Mouse (Mus musculus) midbrain, embryonic 11.5 days (tissue): Measurements from ENCODE around the gene Trim30c. TPM values are rescaled to one million over a fixed set of nuclear protein-coding genes. Genes with fewer than 3 reads are reported as not detected.

Experiments
- ATAC-seq: fragments of 200-750 bp; cut with Nextera tagmentation; 2 replicates; pipeline ENCODE4 v1.8.0; 2017; ENCODE audit warnings: moderate TSS enrichment, moderate library complexity; ENCODE audit not compliant: low FRiP score
- DNase-seq: peaks from one replicate; pipeline ENCODE4 v3.0.0; 2015; ENCODE audit warnings: low spot score; ENCODE audit errors: missing footprints
- H3K27ac ChIP-seq: fragments of 300-500 bp; sonication (generic); 2 replicates; pipeline ENCODE4 v1.5.1; 2014; ENCODE audit warnings: low read depth, low read length
- H3K27me3 ChIP-seq: fragments of 300-500 bp; sonication (generic); 2 replicates; pipeline ENCODE4 v1.6.1; 2014; ENCODE audit warnings: mild to moderate bottlenecking, low read length, moderate library complexity, mixed read lengths; ENCODE audit not compliant: control insufficient read depth, insufficient read depth
- H3K36me3 ChIP-seq: fragments of 300-500 bp; sonication (generic); 2 replicates; pipeline ENCODE4 v1.6.1; 2014; ENCODE audit warnings: mild to moderate bottlenecking, low read length, moderate library complexity, mixed read lengths; ENCODE audit not compliant: control insufficient read depth, insufficient read depth
- H3K4me1 ChIP-seq: fragments of 300-500 bp; sonication (generic); 2 replicates; pipeline ENCODE4 v1.6.1; 2014; ENCODE audit warnings: low read length; ENCODE audit not compliant: control insufficient read depth, insufficient read depth
- H3K4me2 ChIP-seq: fragments of 300-500 bp; sonication (generic); 2 replicates; pipeline ENCODE4 v1.6.1; 2014; ENCODE audit warnings: mild to moderate bottlenecking, moderate library complexity
- H3K4me3 ChIP-seq: fragments of 300-500 bp; sonication (generic); 2 replicates; pipeline ENCODE4 v1.5.1; 2014; ENCODE audit warnings: low read depth, low read length
- H3K9ac ChIP-seq: fragments of 300-500 bp; sonication (generic); 2 replicates; pipeline ENCODE4 v1.6.1; 2014; ENCODE audit warnings: low read length
- H3K9me3 ChIP-seq: fragments of 300-500 bp; sonication (generic); 2 replicates; pipeline ENCODE4 v1.6.1; 2016; ENCODE audit warnings: low read length; ENCODE audit not compliant: control insufficient read depth
- WGBS: fragments of 180-500 bp; shearing (Covaris S2); extraction: QIAGEN DNeasy Blood & Tissue Kit; methylation state at CpG from one replicate; pipeline ENCODE4 v1.1.7; 2014; 5-methylcytosine and 5-hydroxymethylcytosine counted together
- polyA plus RNA-seq: library from polyadenylated mRNA; unstranded; fragments of >200 nt; fragmentation: Nextera tagmentation; extraction: Ambion mirVana; gene quantifications from 2 replicates; pipeline ENCODE4 v1.2.1, GENCODE M21; 2014

The Trim30c gene
- polyA plus RNA-seq = 0.10 TPM in 1 of 2 replicates, not detected in the other

GRCm38 (mm10) chr7:104400698-104401097 lies at the start of gene Trim30c:
Gene Trim30c (minus strand): TSS chr7:104400837.
- no peaks in the 10 kb centered on the region for H3K9me3 ChIP-seq
- no peaks in the 10 kb centered on the region for H3K36me3 ChIP-seq
- no peak within 1 kb of the TSS for H3K27ac ChIP-seq
- no peaks in the 10 kb centered on the region for H3K4me1 ChIP-seq
- ATAC-seq (no peak), DNase-seq (no peak)
- no peak within 1 kb of the TSS for H3K9ac ChIP-seq
- WGBS = 79% methylated on average over 1 of the region's 1 CpGs
- H3K4me2 ChIP-seq = no peak within 1 kb of the TSS
- H3K27me3 ChIP-seq = no peaks in the 10 kb centered on the region
- H3K4me3 ChIP-seq = no peak within 1 kb of the TSS

GRCm38 (mm10) chr7:104445961-104446645 lies 45.5 kb upstream of the Trim30c start:
- Histone ChIP-seq H3K36me3 (no peaks in the 10 kb centered on the region), H3K9ac (no peak overlapping the region), H3K27ac (no peak overlapping the region), H3K27me3 (no peaks in the 10 kb centered on the region), H3K4me2 (no peak overlapping the region), H3K4me1 (no peaks in the 10 kb centered on the region), H3K4me3 (no peak overlapping the region), H3K9me3 (no peaks in the 10 kb centered on the region)
- WGBS = 64% methylated on average over 2 of the region's 2 CpGs
- ATAC-seq (no peak), DNase-seq (no peak)

DNA sequence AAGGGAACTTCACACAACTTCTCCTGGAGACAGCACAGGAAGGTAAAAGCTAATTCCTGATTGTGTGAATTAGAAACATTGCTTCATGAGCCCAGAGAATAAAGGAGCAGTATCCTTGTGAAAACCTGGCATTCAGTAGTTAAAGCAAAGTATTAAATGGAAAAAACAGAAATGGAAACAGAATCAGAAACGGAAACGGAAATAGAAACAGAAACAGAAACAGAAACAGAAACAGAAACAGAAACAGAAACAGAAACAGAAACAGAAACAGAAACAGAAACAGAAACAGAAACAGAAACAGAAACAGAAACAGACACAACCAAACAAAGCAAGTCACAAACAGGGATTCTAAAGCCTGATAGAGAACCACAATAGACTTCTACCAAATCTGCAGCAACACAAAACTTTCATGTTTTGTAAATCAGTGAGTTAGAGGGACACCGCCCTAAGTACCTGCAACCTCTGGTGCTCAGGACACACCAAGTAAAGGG lies 3.9 kb upstream of the Trim30c start:
- no peak for DNase-seq
- Histone ChIP-seq H3K9me3 (no peaks in the 10 kb centered on the region), H3K9ac (no peak overlapping the region), H3K4me2 (no peak overlapping the region), H3K4me3 (no peak overlapping the region), H3K27ac (no peak overlapping the region), H3K36me3 (no peaks in the 10 kb centered on the region), H3K27me3 (no peaks in the 10 kb centered on the region), H3K4me1 (no peaks in the 10 kb centered on the region)
- WGBS = 96% methylated on average over 3 of the region's 3 CpGs
- no peak for ATAC-seq

GRCm38 (mm10) chr7:104401140-104401539 lies 503 bp upstream of the Trim30c start:
- no peak for DNase-seq
- H3K4me1 ChIP-seq = no peaks in the 10 kb centered on the region
- no peak overlapping the region for H3K27ac ChIP-seq
- H3K9ac ChIP-seq = no peak overlapping the region
- ATAC-seq = no peak
- H3K9me3 ChIP-seq = no peaks in the 10 kb centered on the region
- H3K4me2 ChIP-seq = no peak overlapping the region
- H3K4me3 ChIP-seq = no peak overlapping the region
- H3K36me3 ChIP-seq = no peaks in the 10 kb centered on the region
- H3K27me3 ChIP-seq = no peaks in the 10 kb centered on the region

DNA sequence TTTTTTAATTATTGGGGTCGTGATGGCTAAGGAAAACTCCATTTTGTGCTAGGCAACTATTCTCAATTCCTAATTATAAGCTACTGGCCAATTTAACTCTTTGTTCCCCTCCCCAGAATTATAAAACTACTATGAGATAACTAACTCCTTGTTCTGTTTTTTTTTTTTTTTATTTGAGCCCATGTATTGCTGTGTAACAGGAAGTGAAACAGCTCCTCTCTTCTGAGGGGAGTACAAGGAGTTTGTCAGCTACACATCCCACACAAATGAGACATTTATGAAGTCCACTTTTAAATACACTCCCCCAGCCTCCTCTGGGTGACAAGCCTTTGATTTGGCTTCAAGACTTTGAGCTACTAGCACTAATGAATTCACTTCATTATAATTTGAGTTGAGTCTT lies 2.1 kb downstream of the Trim30c start:
- WGBS = 88% methylated on average over 1 of the region's 1 CpGs
- H3K27ac ChIP-seq = no peak overlapping the region
- H3K4me3 ChIP-seq = no peak overlapping the region
- no peaks in the 10 kb centered on the region for H3K27me3 ChIP-seq
- no peak overlapping the region for H3K4me2 ChIP-seq
- ATAC-seq (no peak), DNase-seq (no peak)
- no peak overlapping the region for H3K9ac ChIP-seq
- no peaks in the 10 kb centered on the region for H3K4me1 ChIP-seq
- no peaks in the 10 kb centered on the region for H3K36me3 ChIP-seq
- H3K9me3 ChIP-seq = no peaks in the 10 kb centered on the region

DNA sequence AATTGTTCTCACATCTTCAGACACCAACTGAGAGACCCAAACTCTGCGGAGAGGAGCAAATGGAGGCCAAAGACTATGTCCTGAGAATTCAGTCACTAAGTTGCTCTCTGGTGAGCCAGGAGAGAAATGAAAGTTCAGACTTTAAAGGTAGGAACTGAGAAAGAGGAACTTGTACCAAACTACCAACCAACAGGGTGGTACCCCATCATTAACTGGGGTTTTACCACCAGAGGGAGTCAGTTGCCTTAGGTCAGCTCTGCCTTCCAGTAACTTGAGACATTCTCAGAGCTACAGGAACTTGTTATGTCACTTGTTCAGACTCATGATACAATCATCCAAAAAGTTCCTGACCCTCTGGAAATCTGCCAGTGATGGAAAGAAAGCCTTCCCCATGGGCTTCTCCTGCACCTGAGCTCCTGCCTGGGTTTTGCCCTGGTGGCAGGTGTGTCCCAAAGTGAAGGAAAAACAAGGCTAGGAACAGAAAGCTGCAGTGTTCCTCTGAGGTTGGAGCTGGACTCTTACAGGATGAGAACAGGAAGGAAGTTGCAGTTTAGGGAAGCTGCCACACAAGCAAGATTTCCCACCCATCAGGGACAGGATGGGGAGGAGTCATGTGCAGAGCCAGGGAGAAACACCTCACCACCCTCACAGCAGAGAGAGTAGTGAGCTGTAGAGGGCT lies 30.8 kb downstream of the Trim30c start, which contains the start of gene Trim30b:
Trim30b (minus strand) TSS at position 149 of the 679 bp plus-strand sequence.
- Histone ChIP-seq H3K27me3 (no peaks in the 10 kb centered on the region), H3K4me3 (no peak within 1 kb of the TSS), H3K27ac (no peak within 1 kb of the TSS), H3K4me2 (no peak within 1 kb of the TSS), H3K4me1 (no peaks in the 10 kb centered on the region), H3K9me3 (no peaks in the 10 kb centered on the region), H3K9ac (no peak within 1 kb of the TSS), H3K36me3 (no peaks in the 10 kb centered on the region)
- no peak for DNase-seq
- ATAC-seq = no peak
- WGBS = 74% methylated on average over 1 of the region's 1 CpGs

DNA sequence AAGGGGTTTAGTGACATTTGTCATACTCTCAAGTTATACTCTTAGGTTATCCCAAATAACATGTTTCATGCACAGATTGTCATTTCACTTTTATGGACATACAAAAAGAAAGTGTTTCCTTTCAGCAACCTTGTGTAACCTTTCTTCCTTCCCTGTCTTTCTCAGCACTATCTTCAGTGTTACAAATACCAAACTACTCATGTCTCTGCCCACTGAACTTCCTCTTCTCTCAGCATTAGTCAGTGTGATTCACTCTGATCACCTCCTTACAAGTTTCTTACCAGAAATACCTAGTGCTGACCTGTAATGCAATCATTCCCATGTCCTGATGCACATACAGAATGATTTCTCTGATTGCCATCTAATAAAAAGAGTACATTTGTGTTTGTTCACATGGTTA lies 34.3 kb downstream of the Trim30c start:
- Histone ChIP-seq H3K27ac (no peak overlapping the region), H3K9me3 (no peaks in the 10 kb centered on the region), H3K36me3 (no peaks in the 10 kb centered on the region), H3K27me3 (no peaks in the 10 kb centered on the region), H3K4me3 (no peak overlapping the region), H3K4me2 (no peak overlapping the region), H3K9ac (no peak overlapping the region), H3K4me1 (no peaks in the 10 kb centered on the region)
- ATAC-seq (no peak), DNase-seq (no peak)

GRCm38 (mm10) chr7:104353600-104353967 lies 47.1 kb downstream of the Trim30c start:
- Histone ChIP-seq H3K4me3 (no peak overlapping the region), H3K9ac (no peak overlapping the region), H3K27ac (no peak overlapping the region), H3K4me2 (no peak overlapping the region), H3K9me3 (no peaks in the 10 kb centered on the region), H3K36me3 (no peaks in the 10 kb centered on the region), H3K4me1 (no peaks in the 10 kb centered on the region), H3K27me3 (no peaks in the 10 kb centered on the region)
- WGBS = 84% methylated on average over 2 of the region's 2 CpGs
- peak; percentile 85 for DNase-seq
- ATAC-seq = peak; percentile 47
